Mouse (Mus musculus) midbrain, embryonic 12.5 days (tissue): ENCODE data around the gene Plpp2. TPM values are rescaled to one million over a fixed set of nuclear protein-coding genes. Genes with fewer than 3 reads are reported as not detected.

ENCODE experiments used
- ATAC-seq: fragments of 200-750 bp; cut with Nextera tagmentation; 2 replicates; pipeline ENCODE4 v1.8.0; 2017; ENCODE audit warnings: low read depth, moderate TSS enrichment, moderate library complexity; ENCODE audit not compliant: low FRiP score
- H3K27ac ChIP-seq: fragments of 300-500 bp; sonication (generic); replicated peaks from 2 replicates; pipeline ENCODE4 v1.5.1; 2016; ENCODE audit warnings: mild to moderate bottlenecking
- H3K27me3 ChIP-seq: fragments of 300-500 bp; sonication (generic); 2 replicates; pipeline ENCODE4 v1.6.1; 2016; ENCODE audit warnings: mild to moderate bottlenecking
- H3K36me3 ChIP-seq: fragments of 300-500 bp; sonication (generic); 2 replicates; pipeline ENCODE4 v1.6.1; 2016
- H3K4me1 ChIP-seq: fragments of 300-500 bp; sonication (generic); 2 replicates; pipeline ENCODE4 v1.6.1; 2016
- H3K4me2 ChIP-seq: fragments of 300-500 bp; sonication (generic); replicated peaks from 2 replicates; pipeline ENCODE4 v1.6.1; 2016; ENCODE audit warnings: mild to moderate bottlenecking, moderate library complexity
- H3K4me3 ChIP-seq: fragments of 300-500 bp; sonication (generic); 2 replicates; pipeline ENCODE4 v1.5.1; 2016; ENCODE audit warnings: mild to moderate bottlenecking
- H3K9ac ChIP-seq: fragments of 300-500 bp; sonication (generic); replicated peaks from 2 replicates; pipeline ENCODE4 v1.6.1; 2016; ENCODE audit warnings: mild to moderate bottlenecking, moderate library complexity
- H3K9me3 ChIP-seq: fragments of 300-500 bp; sonication (generic); 2 replicates; pipeline ENCODE4 v1.6.1; 2016; ENCODE audit warnings: mild to moderate bottlenecking
- WGBS: fragments of 180-500 bp; shearing (Covaris S2); methylation state at CpG from one replicate; pipeline ENCODE4 v1.1.7; 2016; 5-methylcytosine and 5-hydroxymethylcytosine counted together
- polyA plus RNA-seq: library from polyadenylated mRNA; unstranded; fragments of >200 nt; fragmentation: Nextera tagmentation; extraction: Ambion mirVana; gene quantifications from 2 replicates; pipeline ENCODE4 v1.2.1, GENCODE M21; 2016

The Plpp2 gene
- polyA plus RNA-seq, 1 experiment from 2014 or later: 11.0 TPM

- H3K36me3 ChIP-seq: peaks cover 65% of the 10 kb centered on the region
Measured at GRCm38 (mm10) chr10:79548971-79549723, 15.6 kb upstream of the Plpp2 start.

GRCm38 (mm10) chr10:79548546-79548945, 14.9 kb upstream of the Plpp2 start:
- no peaks in the 10 kb centered on the region for H3K27me3 ChIP-seq
- H3K4me3 ChIP-seq: no peak overlapping the region
- H3K27ac ChIP-seq: no peak overlapping the region
- H3K4me1 ChIP-seq: peaks cover 18% of the 10 kb centered on the region
- H3K4me2 ChIP-seq: no peak overlapping the region
- WGBS: 90% methylated on average over 5 of the region's 5 CpGs
- ATAC-seq: no peak
- H3K36me3 ChIP-seq: peaks cover 71% of the 10 kb centered on the region
- H3K9me3 ChIP-seq: no peaks in the 10 kb centered on the region
- no peak overlapping the region for H3K9ac ChIP-seq

More at GRCm38 (mm10) chr10:79548971-79549723, 15.6 kb upstream of the Plpp2 start:
- no peaks in the 10 kb centered on the region for H3K9me3 ChIP-seq
- WGBS: 93% methylated on average over 18 of the region's 18 CpGs
- no peaks in the 10 kb centered on the region for H3K27me3 ChIP-seq
- H3K9ac ChIP-seq: no peak overlapping the region
- peaks cover 24% of the 10 kb centered on the region for H3K4me1 ChIP-seq
- no peak overlapping the region for H3K4me3 ChIP-seq
- no peak overlapping the region for H3K4me2 ChIP-seq
- H3K27ac ChIP-seq: no peak overlapping the region
- no peak for ATAC-seq

- H3K27ac ChIP-seq: no peak overlapping the region
- peaks cover 4% of the 10 kb centered on the region; the same call in 1 of the 2 replicates for H3K4me1 ChIP-seq
- H3K4me2 ChIP-seq: no peak overlapping the region
- 85% methylated on average over 5 of the region's 5 CpGs for WGBS
- H3K27me3 ChIP-seq: no peaks in the 10 kb centered on the region
- peaks cover 85% of the 10 kb centered on the region for H3K36me3 ChIP-seq
- H3K4me3 ChIP-seq: no peak overlapping the region
- no peak overlapping the region for H3K9ac ChIP-seq
- no peak for ATAC-seq
- H3K9me3 ChIP-seq: no peaks in the 10 kb centered on the region
Measured at GRCm38 (mm10) chr10:79547148-79547675, 13.6 kb upstream of the Plpp2 start.

GRCm38 (mm10) chr10:79546483-79546882, 12.9 kb upstream of the Plpp2 start:
- H3K27ac ChIP-seq: no peak overlapping the region
- H3K4me3 ChIP-seq: no peak overlapping the region
- H3K36me3 ChIP-seq: peaks cover 92% of the 10 kb centered on the region
- no peak for ATAC-seq
- H3K4me1 ChIP-seq: no peaks in the 10 kb centered on the region
- no peaks in the 10 kb centered on the region for H3K9me3 ChIP-seq
- no peak overlapping the region for H3K4me2 ChIP-seq
- 96% methylated on average over 11 of the region's 11 CpGs for WGBS
- no peaks in the 10 kb centered on the region for H3K27me3 ChIP-seq
- no peak overlapping the region for H3K9ac ChIP-seq

GRCm38 (mm10) chr10:79545891-79546290, 12.3 kb upstream of the Plpp2 start:
- WGBS: 89% methylated on average over 12 of the region's 12 CpGs
- Histone ChIP-seq H3K9ac (no peak overlapping the region), H3K27me3 (no peaks in the 10 kb centered on the region), H3K4me3 (no peak overlapping the region), H3K27ac (no peak overlapping the region), H3K4me1 (no peaks in the 10 kb centered on the region), H3K9me3 (no peaks in the 10 kb centered on the region), H3K4me2 (no peak overlapping the region), H3K36me3 (peaks cover 98% of the 10 kb centered on the region)
- ATAC-seq: no peak

- Histone ChIP-seq H3K9me3 (no peaks in the 10 kb centered on the region), H3K27ac (no peak overlapping the region), H3K4me2 (no peak overlapping the region), H3K27me3 (no peaks in the 10 kb centered on the region), H3K4me1 (no peaks in the 10 kb centered on the region), H3K9ac (no peak overlapping the region), H3K36me3 (peaks cover 100% of the 10 kb centered on the region), H3K4me3 (no peak overlapping the region)
- 95% methylated on average over 5 of the region's 5 CpGs for WGBS
- ATAC-seq: no peak
Measured at GRCm38 (mm10) chr10:79544631-79545030, 11.0 kb upstream of the Plpp2 start.

GRCm38 (mm10) chr10:79543884-79544597, 10.4 kb upstream of the Plpp2 start:
- H3K4me2 ChIP-seq: no peak overlapping the region
- 89% methylated on average over 9 of the region's 9 CpGs for WGBS
- H3K4me3 ChIP-seq: no peak overlapping the region
- H3K9me3 ChIP-seq: no peaks in the 10 kb centered on the region
- H3K4me1 ChIP-seq: no peaks in the 10 kb centered on the region
- H3K27ac ChIP-seq: no peak overlapping the region
- H3K36me3 ChIP-seq: peaks cover 100% of the 10 kb centered on the region
- ATAC-seq: no peak
- no peaks in the 10 kb centered on the region for H3K27me3 ChIP-seq
- no peak overlapping the region for H3K9ac ChIP-seq

- H3K36me3 ChIP-seq: peaks cover 94% of the 10 kb centered on the region
- ATAC-seq: no peak
- WGBS: 95% methylated on average over 11 of the region's 11 CpGs
Measured at GRCm38 (mm10) chr10:79542171-79542570, 8.6 kb upstream of the Plpp2 start.

GRCm38 (mm10) chr10:79541522-79541921, 7.9 kb upstream of the Plpp2 start:
- peaks cover 87% of the 10 kb centered on the region for H3K36me3 ChIP-seq
- 69% methylated on average over 15 of the region's 15 CpGs for WGBS
- no peak overlapping the region for H3K27ac ChIP-seq

More at GRCm38 (mm10) chr10:79542171-79542570, 8.6 kb upstream of the Plpp2 start:
- Histone ChIP-seq H3K4me2 (no peak overlapping the region), H3K9ac (no peak overlapping the region), H3K27me3 (no peaks in the 10 kb centered on the region), H3K4me1 (no peaks in the 10 kb centered on the region), H3K27ac (no peak overlapping the region), H3K9me3 (no peaks in the 10 kb centered on the region), H3K4me3 (no peak overlapping the region)

GRCm38 (mm10) chr10:79540746-79541145, 7.2 kb upstream of the Plpp2 start:
- Histone ChIP-seq H3K9ac (no peak overlapping the region), H3K4me2 (no peak overlapping the region), H3K36me3 (peaks cover 79% of the 10 kb centered on the region), H3K27ac (no peak overlapping the region), H3K4me1 (no peaks in the 10 kb centered on the region), H3K27me3 (peaks cover under 1% of the 10 kb centered on the region; the same call in 1 of the 2 replicates), H3K4me3 (no peak overlapping the region), H3K9me3 (no peaks in the 10 kb centered on the region)
- ATAC-seq: no peak
- WGBS: 90% methylated on average over 11 of the region's 11 CpGs

More at GRCm38 (mm10) chr10:79541522-79541921, 7.9 kb upstream of the Plpp2 start:
- Histone ChIP-seq H3K4me2 (no peak overlapping the region), H3K27me3 (no peaks in the 10 kb centered on the region), H3K4me3 (no peak overlapping the region), H3K4me1 (no peaks in the 10 kb centered on the region), H3K9ac (no peak overlapping the region), H3K9me3 (no peaks in the 10 kb centered on the region)
- no peak for ATAC-seq

- no peaks in the 10 kb centered on the region for H3K9me3 ChIP-seq
Measured at GRCm38 (mm10) chr10:79539701-79540495, 6.3 kb upstream of the Plpp2 start.

More at GRCm38 (mm10) chr10:79539701-79540495, 6.3 kb upstream of the Plpp2 start:
- no peak overlapping the region for H3K27ac ChIP-seq
- ATAC-seq: no peak
- H3K27me3 ChIP-seq: peaks cover 9% of the 10 kb centered on the region; the same call in 1 of the 2 replicates
- peaks cover 71% of the 10 kb centered on the region for H3K36me3 ChIP-seq
- H3K4me1 ChIP-seq: no peaks in the 10 kb centered on the region
- no peak overlapping the region; the same call in 1 of the 2 replicates for H3K9ac ChIP-seq
- no peak overlapping the region for H3K4me2 ChIP-seq
- WGBS: 93% methylated on average over 16 of the region's 16 CpGs
- no peak overlapping the region for H3K4me3 ChIP-seq
